Mouse (Mus musculus) brain, embryonic 14.5 days (tissue): ENCODE results near the gene Mctp2.

Experiments used
- CTCF ChIP-seq: fragments of 200-500 bp; IDR thresholded peaks from 2 replicates; pipeline ENCODE4 v1.5.1; 2012; ENCODE audit warnings: inconsistent platforms, mild to moderate bottlenecking, moderate library complexity, borderline replicate concordance; ENCODE audit not compliant: insufficient read depth, insufficient read length; ENCODE audit errors: extremely low read depth
- POLR2A ChIP-seq: fragments of 200-500 bp; IDR thresholded peaks from 2 replicates; pipeline ENCODE4 v1.6.1; 2012; ENCODE audit warnings: mild to moderate bottlenecking, inconsistent platforms, borderline replicate concordance; ENCODE audit not compliant: poor library complexity, insufficient read depth, insufficient read length, severe bottlenecking; ENCODE audit errors: extremely low read depth

- no peak for TF ChIP-seq CTCF
- no peak for TF ChIP-seq POLR2A
Observed at GRCm38 (mm10) chr7:72297013-72297412, 9.4 kb downstream of the Mctp2 start.
